Mouse (Mus musculus) Muller cell, postnatal 12 days (primary cell): ENCODE results near the gene Gramd1a.
A peak's percentile ranks its signal among the peaks of the same experiment; 100 is the strongest.

Experiments
- DNase-seq: peaks from one replicate; pipeline ENCODE4 v3.0.0-alpha.2; 2015; ENCODE audit errors: inconsistent ontology term

The Gramd1a gene

GRCm38 (mm10) chr7:31151301-31152241, 4.1 kb downstream of the Gramd1a start:
- DNase-seq, result no peak

GRCm38 (mm10) chr7:31150566-31151300, 5.0 kb downstream of the Gramd1a start:
- DNase-seq, result peak; percentile 96

GRCm38 (mm10) chr7:31149751-31150565, 5.7 kb downstream of the Gramd1a start:
- DNase-seq, result peak; percentile 57

- peak; percentile 16 for DNase-seq
Observed at GRCm38 (mm10) chr7:31149271-31149670, 6.4 kb downstream of the Gramd1a start.

- peak; percentile 80 for DNase-seq
Observed at GRCm38 (mm10) chr7:31148756-31149155, 6.9 kb downstream of the Gramd1a start.

GRCm38 (mm10) chr7:31148086-31148485, 7.6 kb downstream of the Gramd1a start:
- no peak for DNase-seq

GRCm38 (mm10) chr7:31145596-31146160, 10.0 kb downstream of the Gramd1a start:
- no peak for DNase-seq

- no peak for DNase-seq
Observed at GRCm38 (mm10) chr7:31144886-31145285, 10.8 kb downstream of the Gramd1a start.

GRCm38 (mm10) chr7:31140941-31141340, 14.8 kb downstream of the Gramd1a start:
- no peak for DNase-seq

GRCm38 (mm10) chr7:31140302-31140701, 15.4 kb downstream of the Gramd1a start:
- DNase-seq, result no peak

GRCm38 (mm10) chr7:31139765-31140164, 15.9 kb downstream of the Gramd1a start:
- DNase-seq, result no peak

GRCm38 (mm10) chr7:31135717-31136116, 20.0 kb downstream of the Gramd1a start:
- no peak for DNase-seq

- no peak for DNase-seq
Observed at GRCm38 (mm10) chr7:31131866-31132265, 23.8 kb downstream of the Gramd1a start.

GRCm38 (mm10) chr7:31130841-31131240, 24.9 kb downstream of the Gramd1a start:
- DNase-seq, result peak; percentile 36

GRCm38 (mm10) chr7:31130197-31130596, 25.5 kb downstream of the Gramd1a start:
- DNase-seq, result no peak

- DNase-seq, result no peak
Observed at GRCm38 (mm10) chr7:31128157-31128705, 27.5 kb downstream of the Gramd1a start.

GRCm38 (mm10) chr7:31126851-31127724, 28.6 kb downstream of the Gramd1a start, which contains the start of gene Scn1b:
Gene Scn1b, minus strand, starts transcription at chr7:31127003.
- peak; percentile 83 for DNase-seq

- DNase-seq, result peak; percentile 31
Observed at GRCm38 (mm10) chr7:31126211-31126751, 29.4 kb downstream of the Gramd1a start.

- DNase-seq, result no peak
Observed at GRCm38 (mm10) chr7:31125116-31125515, 30.6 kb downstream of the Gramd1a start.

- no peak for DNase-seq
Observed at GRCm38 (mm10) chr7:31124381-31124780, 31.3 kb downstream of the Gramd1a start.
